Mouse (Mus musculus) erythroblast, embryonic 14.5 days (primary cell): Measurements from ENCODE around the gene Fga. TPM values are rescaled to one million over a fixed set of nuclear protein-coding genes. Genes with fewer than 3 reads are reported as not detected.

ENCODE experiments used
- H3K27me3 ChIP-seq: 2 replicates; pipeline ENCODE4 v1.6.1; 2012; ENCODE audit warnings: inconsistent platforms; ENCODE audit not compliant: control insufficient read depth
- H3K36me3 ChIP-seq: 2 replicates; pipeline ENCODE4 v1.6.1; 2012; ENCODE audit warnings: mild to moderate bottlenecking, inconsistent platforms; ENCODE audit not compliant: control insufficient read depth
- H3K4me1 ChIP-seq: 2 replicates; pipeline ENCODE4 v1.6.1; 2012; ENCODE audit warnings: inconsistent platforms; ENCODE audit not compliant: control insufficient read depth
- H3K4me3 ChIP-seq: replicated peaks from 2 replicates; pipeline ENCODE3; 2012; ENCODE audit warnings: moderate library complexity, mild to moderate bottlenecking, inconsistent platforms
- H3K9me3 ChIP-seq: 2 replicates; pipeline ENCODE4 v1.6.1; 2012; ENCODE audit warnings: low read length, inconsistent platforms, mixed read lengths; ENCODE audit not compliant: control insufficient read depth
- GATA1 ChIP-seq: IDR thresholded peaks from 2 replicates; pipeline ENCODE4 v1.6.1; 2012; ENCODE audit warnings: low read length, inconsistent platforms, mixed read lengths
- TAL1 ChIP-seq: IDR thresholded peaks from 3 replicates; pipeline ENCODE4 v1.6.1; 2012; ENCODE audit warnings: low read length, inconsistent platforms, mixed read lengths
- polyA plus RNA-seq: library from polyadenylated mRNA; stranded (reverse); fragments of >175 nt; gene quantifications from 2 replicates; pipeline ENCODE4 v1.2.3, GENCODE M21; 2012

Gene Fga
- polyA plus RNA-seq, 1 experiment = 0.16 TPM

GRCm38 (mm10) chr3:83042451-83042850, 16.6 kb downstream of the Fga start:
- Histone ChIP-seq H3K27me3 (no peaks in the 10 kb centered on the region), H3K9me3 (no peaks in the 10 kb centered on the region), H3K4me3 (no peak overlapping the region), H3K4me1 (no peaks in the 10 kb centered on the region), H3K36me3 (peaks cover 2% of the 10 kb centered on the region; the same call in 1 of the 2 replicates)
- no peak for TF ChIP-seq GATA1
- no peak for TF ChIP-seq TAL1

GRCm38 (mm10) chr3:83046649-83047048, 20.8 kb downstream of the Fga start:
- Histone ChIP-seq H3K4me1 (no peaks in the 10 kb centered on the region), H3K4me3 (no peak overlapping the region), H3K9me3 (no peaks in the 10 kb centered on the region), H3K27me3 (no peaks in the 10 kb centered on the region; the same call in 1 of the 2 replicates), H3K36me3 (peaks cover 2% of the 10 kb centered on the region; the same call in 1 of the 2 replicates)
- TF ChIP-seq TAL1 (no peak), GATA1 (no peak)

- H3K36me3 ChIP-seq = peaks cover 2% of the 10 kb centered on the region; the same call in 1 of the 2 replicates
- TF ChIP-seq GATA1 (no peak), TAL1 (no peak)
- H3K4me1 ChIP-seq = peaks cover 7% of the 10 kb centered on the region
- no peaks in the 10 kb centered on the region for H3K9me3 ChIP-seq
- peak within 1 kb of the TSS; percentile 43 for H3K4me3 ChIP-seq
- H3K27me3 ChIP-seq = no peaks in the 10 kb centered on the region; the same call in 1 of the 2 replicates
Observed at GRCm38 (mm10) chr3:83049680-83050079, 23.8 kb downstream of the Fga start, which contains the start of gene Fgb. Gene Fgb, minus strand, starts transcription at chr3:83049863.

- peaks cover 2% of the 10 kb centered on the region; the same call in 1 of the 2 replicates for H3K36me3 ChIP-seq
Observed at GRCm38 (mm10) chr3:83050661-83051060, 24.8 kb downstream of the Fga start.

GRCm38 (mm10) chr3:83052102-83052501, 26.2 kb downstream of the Fga start:
- Histone ChIP-seq H3K9me3 (no peaks in the 10 kb centered on the region), H3K27me3 (no peaks in the 10 kb centered on the region; the same call in 1 of the 2 replicates), H3K4me3 (no peak overlapping the region), H3K4me1 (peaks cover 26% of the 10 kb centered on the region), H3K36me3 (peaks cover 6% of the 10 kb centered on the region)
- TF ChIP-seq TAL1 = no peak
- no peak for TF ChIP-seq GATA1

More at GRCm38 (mm10) chr3:83050661-83051060, 24.8 kb downstream of the Fga start:
- Histone ChIP-seq H3K9me3 (no peaks in the 10 kb centered on the region), H3K4me1 (peaks cover 12% of the 10 kb centered on the region), H3K27me3 (no peaks in the 10 kb centered on the region; the same call in 1 of the 2 replicates), H3K4me3 (no peak overlapping the region)
- TF ChIP-seq TAL1 = no peak
- TF ChIP-seq GATA1 = no peak

- H3K9me3 ChIP-seq = no peaks in the 10 kb centered on the region
Observed at GRCm38 (mm10) chr3:83053126-83053525, 27.2 kb downstream of the Fga start.

GRCm38 (mm10) chr3:83053758-83054157, 27.9 kb downstream of the Fga start:
- H3K36me3 ChIP-seq = peaks cover 19% of the 10 kb centered on the region
- no peaks in the 10 kb centered on the region; the same call in 1 of the 2 replicates for H3K27me3 ChIP-seq
- H3K4me3 ChIP-seq = no peak overlapping the region
- no peaks in the 10 kb centered on the region for H3K9me3 ChIP-seq
- TF ChIP-seq GATA1 = no peak
- TF ChIP-seq TAL1 = no peak
- peaks cover 28% of the 10 kb centered on the region for H3K4me1 ChIP-seq

More at GRCm38 (mm10) chr3:83053126-83053525, 27.2 kb downstream of the Fga start:
- Histone ChIP-seq H3K36me3 (peaks cover 13% of the 10 kb centered on the region), H3K4me1 (peaks cover 28% of the 10 kb centered on the region), H3K4me3 (no peak overlapping the region), H3K27me3 (no peaks in the 10 kb centered on the region; the same call in 1 of the 2 replicates)
- TF ChIP-seq GATA1 = no peak
- no peak for TF ChIP-seq TAL1

GRCm38 (mm10) chr3:83054759-83055158, 28.9 kb downstream of the Fga start:
- Histone ChIP-seq H3K36me3 (peaks cover 29% of the 10 kb centered on the region), H3K27me3 (no peaks in the 10 kb centered on the region; the same call in 1 of the 2 replicates)

GRCm38 (mm10) chr3:83055281-83056038, 29.6 kb downstream of the Fga start, which contains the start of gene Plrg1:
Gene Plrg1, plus strand, starts transcription at chr3:83055522.
- Histone ChIP-seq H3K4me1 (peaks cover 28% of the 10 kb centered on the region), H3K27me3 (no peaks in the 10 kb centered on the region), H3K4me3 (peak within 1 kb of the TSS; percentile 100)

More at GRCm38 (mm10) chr3:83054759-83055158, 28.9 kb downstream of the Fga start:
- Histone ChIP-seq H3K9me3 (no peaks in the 10 kb centered on the region), H3K4me3 (peak overlapping the region; percentile 100), H3K4me1 (peaks cover 28% of the 10 kb centered on the region)
- TF ChIP-seq TAL1 (no peak), GATA1 (no peak)

More at GRCm38 (mm10) chr3:83055281-83056038, 29.6 kb downstream of the Fga start, which contains the start of gene Plrg1:
- peaks cover 36% of the 10 kb centered on the region for H3K36me3 ChIP-seq
- H3K9me3 ChIP-seq = no peaks in the 10 kb centered on the region
- TF ChIP-seq TAL1 (no peak), GATA1 (no peak)
